Mouse (Mus musculus) kidney, postnatal 25 days (tissue): ENCODE results near the gene Olfr1263.

Experiments used
- DNase-seq, 2 experiments: peaks; one replicate each; pipeline ENCODE4 v3.0.0; 2021; ENCODE audit warnings: mixed read lengths in 2 of 2

Olfr1263 gene

DNA sequence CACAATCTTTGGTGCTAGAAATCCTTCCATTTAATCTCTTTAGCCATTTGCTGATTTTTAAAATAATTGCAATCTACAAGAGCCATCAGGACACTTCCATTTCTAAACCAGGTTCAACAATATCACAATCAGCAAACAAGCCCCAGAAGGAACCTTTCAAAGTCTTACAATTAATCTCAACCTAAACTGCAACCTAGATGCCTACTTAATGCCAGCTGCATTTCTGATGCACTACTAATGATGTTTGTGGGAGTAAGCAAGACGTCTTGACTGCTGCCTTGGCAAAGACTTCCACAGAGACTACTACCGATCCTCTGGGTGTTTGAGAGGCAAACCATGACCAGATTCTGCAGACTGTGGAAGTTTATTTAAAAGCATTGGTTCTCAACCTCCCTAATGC lies at the start of gene Olfr1263:
Gene Olfr1263 (plus strand): TSS at position 301 of the 400 bp plus-strand sequence.
- no peak for DNase-seq

GRCm38 (mm10) chr2:89974184-89974583 lies 37.7 kb upstream of the Olfr1263 start, which contains the start of gene Olfr1260:
Gene Olfr1260, plus strand, starts transcription at chr2:89974340.
- DNase-seq: no peak

DNA sequence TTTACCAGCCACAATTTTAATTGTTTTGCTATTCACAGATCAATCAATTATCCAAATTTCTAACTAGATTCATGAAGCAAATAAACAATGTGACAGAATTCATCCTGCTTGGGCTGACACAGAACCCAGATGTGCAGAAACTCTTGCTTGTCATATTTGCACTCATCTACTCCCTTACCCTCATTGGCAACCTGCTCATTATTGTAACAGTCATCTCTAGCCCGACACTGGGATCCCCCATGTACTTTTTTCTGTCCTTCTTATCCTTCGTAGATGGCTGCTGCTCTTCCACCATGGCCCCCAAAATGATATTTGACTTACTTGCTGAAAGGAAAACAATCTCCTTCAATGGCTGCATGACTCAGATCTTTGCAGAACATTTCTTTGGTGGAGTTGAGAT lies 34.2 kb upstream of the Olfr1263 start:
- DNase-seq: no peak

- DNase-seq: no peak
Measured at GRCm38 (mm10) chr2:89990921-89991320, 21.0 kb upstream of the Olfr1263 start, which contains the start of gene Olfr1261. Gene Olfr1261, plus strand, starts transcription at chr2:89991221.

DNA sequence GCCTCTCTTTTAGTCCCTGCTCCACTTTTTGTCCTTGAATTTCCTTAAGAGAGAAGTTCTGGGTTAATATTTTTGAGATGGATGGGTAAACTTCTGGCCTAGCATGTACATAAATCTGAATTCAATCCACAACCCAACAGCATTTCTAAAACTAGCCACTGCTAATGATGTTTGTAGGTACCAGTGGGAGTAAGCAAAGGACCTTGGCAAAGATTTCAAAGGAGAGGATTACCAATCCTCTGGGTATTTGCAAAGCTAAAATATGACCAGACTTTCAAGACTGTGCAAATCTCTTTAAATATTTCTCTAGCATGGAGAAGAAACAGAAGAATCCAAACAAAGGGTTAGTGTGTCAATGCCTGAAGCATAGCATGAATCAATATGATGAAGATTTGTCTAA lies 12.1 kb upstream of the Olfr1263 start, which contains the start of gene Olfr1262:
Gene Olfr1262 (plus strand): TSS at position 301 of the 400 bp plus-strand sequence.
- no peak for DNase-seq

DNA sequence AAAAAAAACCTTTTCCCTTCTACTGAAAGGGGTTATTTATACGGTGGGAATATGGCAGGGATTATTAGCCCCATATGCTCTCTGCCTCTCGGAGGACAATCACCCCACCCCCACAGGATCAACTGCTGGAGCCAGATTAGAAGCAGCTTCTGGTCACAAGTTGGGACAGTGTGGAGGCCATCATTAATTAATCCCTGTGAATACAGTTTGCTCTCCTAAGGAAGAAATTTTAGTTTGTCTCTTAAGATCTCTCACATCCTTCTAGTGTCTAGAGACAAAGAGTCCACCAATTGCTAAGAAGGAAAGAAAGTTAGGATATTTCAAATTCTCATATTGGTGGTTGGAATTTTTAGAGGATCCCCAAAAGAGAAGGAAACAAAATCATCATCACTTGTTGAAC lies 13.5 kb downstream of the Olfr1263 start, which contains the start of gene Olfr1264:
Gene Olfr1264 (minus strand): TSS at position 101 of the 400 bp plus-strand sequence.
- DNase-seq: no peak

GRCm38 (mm10) chr2:90035037-90035436 lies 23.1 kb downstream of the Olfr1263 start, which contains the start of gene Olfr1265:
Gene Olfr1265, plus strand, starts transcription at chr2:90035337.
- DNase-seq: no peak

DNA sequence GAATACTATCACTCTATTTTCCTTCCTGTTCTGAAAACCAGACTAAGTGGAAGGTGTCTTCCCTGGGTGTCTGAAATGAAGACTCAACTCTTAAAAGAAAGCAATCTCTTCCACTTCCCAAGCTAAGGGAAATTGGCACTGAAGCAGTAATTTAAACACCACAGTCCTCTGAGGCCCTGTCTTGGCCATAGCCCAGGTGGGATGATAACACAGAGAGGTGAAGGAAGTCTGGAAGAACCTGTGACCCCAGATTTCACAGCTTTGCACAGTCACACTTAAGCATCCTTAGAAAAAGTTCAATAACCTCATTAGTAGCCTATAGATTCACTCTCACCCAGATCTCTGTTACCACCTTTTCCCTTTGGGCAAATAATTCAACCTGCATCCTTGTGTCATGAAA lies 51.6 kb downstream of the Olfr1263 start, which contains the start of gene Olfr140:
Gene Olfr140 (minus strand): TSS at position 101 of the 400 bp plus-strand sequence.
- no peak for DNase-seq
